Mouse (Mus musculus): ENCODE data around the gene Dnah1. TPM values are rescaled to one million over a fixed set of nuclear protein-coding genes. Genes with fewer than 3 reads are reported as not detected.

Dnah1 gene
- polyA plus RNA-seq, 1 experiment: 0.01 TPM

- peaks cover 16% of the 10 kb centered on the region for H3K27me3 ChIP-seq (ENCODE audit: control insufficient read depth, insufficient read depth, insufficient read length)
- peak; percentile 34 for TF ChIP-seq CTCF (IDR thresholded peaks at IDR 0.05; ENCODE audit: control insufficient read depth, insufficient read depth, insufficient read length)
- TF ChIP-seq MYOD1 (IDR thresholded peaks at IDR 0.05; ENCODE audit: control insufficient read depth, insufficient read length, low read depth): no peak
Measured at GRCm38 (mm10) chr14:31233996-31234591, 89.6 kb downstream of the Dnah1 start.

GRCm38 (mm10) chr14:31233070-31233995 is 90.4 kb downstream of the Dnah1 start:
- Histone ChIP-seq H3K79me2 (ENCODE audit: control insufficient read depth, insufficient read depth) (no peaks in the 10 kb centered on the region), H3K36me3 (ENCODE audit: control insufficient read depth, insufficient read depth) (no peaks in the 10 kb centered on the region), H3K27me3 (ENCODE audit: control insufficient read depth, insufficient read depth, insufficient read length) (peaks cover 21% of the 10 kb centered on the region), H3K4me3 (ENCODE audit: insufficient read depth, poor library complexity, severe bottlenecking) (no peak overlapping the region), H3K79me3 (ENCODE audit: low read depth) (no peaks in the 10 kb centered on the region), H3ac (ENCODE audit: control insufficient read depth, insufficient read length, low read depth) (no peak overlapping the region)
- TF ChIP-seq FOSL1 (IDR thresholded peaks at IDR 0.05; ENCODE audit: insufficient read depth, low read length, poor library complexity, severe bottlenecking): no peak
- TF ChIP-seq CEBPB (IDR thresholded peaks at IDR 0.05; ENCODE audit: low read depth): no peak
- TF ChIP-seq USF1 (IDR thresholded peaks at IDR 0.05; ENCODE audit: low read depth): no peak
- no peak for TF ChIP-seq MYOG (IDR thresholded peaks at IDR 0.05; ENCODE audit: control insufficient read depth, extremely low read depth, insufficient read length)
- no peak for TF ChIP-seq CTCF (IDR thresholded peaks at IDR 0.05; ENCODE audit: control insufficient read depth, insufficient read depth, insufficient read length)
- TF ChIP-seq MAX (IDR thresholded peaks at IDR 0.05): no peak
- TF ChIP-seq MYOD1 (IDR thresholded peaks at IDR 0.05; ENCODE audit: control insufficient read depth, insufficient read length, low read depth): no peak

More at GRCm38 (mm10) chr14:31233996-31234591, 89.6 kb downstream of the Dnah1 start:
- no peaks in the 10 kb centered on the region for H3K36me3 ChIP-seq (ENCODE audit: control insufficient read depth, insufficient read depth)
- no peak overlapping the region for H3ac ChIP-seq (ENCODE audit: control insufficient read depth, insufficient read length, low read depth)
- no peaks in the 10 kb centered on the region for H3K79me3 ChIP-seq (ENCODE audit: low read depth)
- H3K79me2 ChIP-seq (ENCODE audit: control insufficient read depth, insufficient read depth): no peaks in the 10 kb centered on the region
- no peak overlapping the region for H3K4me3 ChIP-seq (ENCODE audit: insufficient read depth, poor library complexity, severe bottlenecking)

- TF ChIP-seq CEBPB (IDR thresholded peaks at IDR 0.05; ENCODE audit: low read depth) (no peak), USF1 (IDR thresholded peaks at IDR 0.05; ENCODE audit: low read depth) (no peak), MAX (IDR thresholded peaks at IDR 0.05) (no peak), CTCF (IDR thresholded peaks at IDR 0.05; ENCODE audit: control insufficient read depth, insufficient read depth, insufficient read length) (no peak), MYOG (IDR thresholded peaks at IDR 0.05; ENCODE audit: control insufficient read depth, extremely low read depth, insufficient read length) (no peak), MYOD1 (IDR thresholded peaks at IDR 0.05; ENCODE audit: control insufficient read depth, insufficient read length, low read depth) (no peak)
- H3ac ChIP-seq (ENCODE audit: control insufficient read depth, insufficient read length, low read depth): no peak overlapping the region
- peaks cover 27% of the 10 kb centered on the region for H3K27me3 ChIP-seq (ENCODE audit: control insufficient read depth, insufficient read depth, insufficient read length)
- H3K79me2 ChIP-seq (ENCODE audit: control insufficient read depth, insufficient read depth): no peaks in the 10 kb centered on the region
- H3K4me3 ChIP-seq (ENCODE audit: insufficient read depth, poor library complexity, severe bottlenecking): no peak overlapping the region
- H3K36me3 ChIP-seq (ENCODE audit: control insufficient read depth, insufficient read depth): no peaks in the 10 kb centered on the region
- H3K79me3 ChIP-seq (ENCODE audit: low read depth): no peaks in the 10 kb centered on the region
Measured at GRCm38 (mm10) chr14:31232404-31233069, 91.2 kb downstream of the Dnah1 start.

GRCm38 (mm10) chr14:31230442-31230841 is 93.3 kb downstream of the Dnah1 start:
- H3K36me3 ChIP-seq (ENCODE audit: control insufficient read depth, insufficient read depth): no peaks in the 10 kb centered on the region
- peaks cover 32% of the 10 kb centered on the region for H3K27me3 ChIP-seq (ENCODE audit: control insufficient read depth, insufficient read depth, insufficient read length)
- H3K79me3 ChIP-seq (ENCODE audit: low read depth): no peaks in the 10 kb centered on the region
- no peak overlapping the region for H3ac ChIP-seq (ENCODE audit: control insufficient read depth, insufficient read length, low read depth)
- H3K4me3 ChIP-seq (ENCODE audit: insufficient read depth, poor library complexity, severe bottlenecking): no peak overlapping the region
- TF ChIP-seq CEBPB (IDR thresholded peaks at IDR 0.05; ENCODE audit: low read depth) (no peak), MYOG (IDR thresholded peaks at IDR 0.05; ENCODE audit: control insufficient read depth, extremely low read depth, insufficient read length) (no peak)
- H3K79me2 ChIP-seq (ENCODE audit: control insufficient read depth, insufficient read depth): no peaks in the 10 kb centered on the region

GRCm38 (mm10) chr14:31228234-31228633 is 95.5 kb downstream of the Dnah1 start:
- Histone ChIP-seq H3K79me3 (ENCODE audit: low read depth) (no peaks in the 10 kb centered on the region), H3ac (ENCODE audit: control insufficient read depth, insufficient read length, low read depth) (no peak overlapping the region), H3K27me3 (ENCODE audit: control insufficient read depth, insufficient read depth, insufficient read length) (peaks cover 33% of the 10 kb centered on the region), H3K79me2 (ENCODE audit: control insufficient read depth, insufficient read depth) (no peaks in the 10 kb centered on the region), H3K36me3 (ENCODE audit: control insufficient read depth, insufficient read depth) (no peaks in the 10 kb centered on the region), H3K4me3 (ENCODE audit: insufficient read depth, poor library complexity, severe bottlenecking) (no peak overlapping the region)
- TF ChIP-seq MYOD1 (IDR thresholded peaks at IDR 0.05; ENCODE audit: control insufficient read depth, insufficient read length, low read depth): no peak
- TF ChIP-seq USF1 (IDR thresholded peaks at IDR 0.05; ENCODE audit: low read depth): no peak
- TF ChIP-seq CEBPB (IDR thresholded peaks at IDR 0.05; ENCODE audit: low read depth): no peak
- TF ChIP-seq MYOG (IDR thresholded peaks at IDR 0.05; ENCODE audit: control insufficient read depth, extremely low read depth, insufficient read length): no peak
